ENCODE assay signal across 9 mouse cellular contexts in the genomic region with DNA sequence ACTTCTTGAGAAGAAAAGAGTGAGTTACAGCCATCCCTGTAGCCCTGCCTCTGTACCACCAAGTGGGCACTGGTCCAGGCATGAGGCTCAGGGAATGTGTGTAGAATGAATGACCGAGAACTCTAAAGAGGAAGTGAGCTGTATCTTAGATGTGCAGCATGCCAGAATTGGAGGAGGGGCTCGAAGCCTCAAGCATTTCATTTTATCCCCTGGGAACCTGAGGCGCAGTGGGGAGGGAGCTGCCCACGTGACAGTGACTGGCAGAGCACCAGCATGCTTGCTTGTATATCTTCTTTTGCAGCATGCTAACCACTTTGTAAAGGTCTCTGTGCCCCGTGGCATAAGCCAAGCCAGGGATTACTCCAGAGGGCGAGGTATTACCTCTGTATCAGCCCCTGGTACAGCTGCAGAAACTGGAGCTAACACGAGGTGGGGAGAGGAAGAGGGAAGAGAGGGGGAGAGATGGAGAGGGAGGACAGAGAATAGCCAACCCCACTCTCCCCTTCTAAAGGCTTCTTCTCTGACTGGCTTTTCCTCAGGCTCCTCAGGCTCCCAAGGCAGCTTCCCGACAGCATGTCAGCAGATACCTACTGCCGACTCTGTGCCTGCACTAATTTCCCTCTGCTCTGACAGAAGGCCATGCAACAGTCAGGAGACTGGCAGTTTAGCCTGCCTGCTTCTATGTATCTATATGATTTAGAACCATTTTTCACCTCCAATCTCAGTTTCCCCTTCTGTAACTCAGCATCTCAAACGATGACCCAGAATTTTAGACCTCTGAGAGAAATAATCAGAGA. TPM values are rescaled to one million over a fixed set of nuclear protein-coding genes. Genes with fewer than 3 reads are reported as not detected.
DNase-seq lines count a peak whose midpoint lies in the region; ATAC-seq and TF ChIP-seq lines count a peak whose summit lies in the region.
"Had no signal": no experiment of that assay in that cellular context is flagged by ENCODE, and none has a peak within 500 bp of the region (broad histone marks: within the 10 kb centered on the region; RNA-seq: fewer than 3 reads in every experiment).

No protein-coding gene starts in this region.

- DNase-seq in adrenal gland, adult 8-10 months, result peak; percentile 12
- DNase-seq in adrenal gland, adult 18-20 months (ENCODE audit: low spot score in 2 of 2), result no peak
- DNase-seq in stomach, postnatal 0 days (ENCODE audit: low spot score), result no peak
- peak; percentile 70 to 75 for DNase-seq in heart, adult 18-20 months
- DNase-seq in kidney, postnatal 10 days, result peak; percentile 70
- no peak for DNase-seq in embryo, embryonic 10 days (ENCODE audit: low spot score)
- DNase-seq: liver, embryonic 13.5 days had no signal

- no peak overlapping the region for H3K4me3 ChIP-seq in stomach, embryonic 14.5 days (ENCODE audit: low read depth, low read length)
- H3K4me3 ChIP-seq in stomach, postnatal 0 days (ENCODE audit: low read depth, low read length), result no peak overlapping the region
- no peak overlapping the region for H3K4me3 ChIP-seq in neural tube, embryonic 13.5 days
- H3K4me3 ChIP-seq: liver, embryonic 13.5 days had no signal

- no peak overlapping the region for H3K4me2 ChIP-seq in stomach, embryonic 14.5 days (replicated peaks; ENCODE audit: low read depth, low read length)
- no peak overlapping the region for H3K4me2 ChIP-seq in stomach, postnatal 0 days (replicated peaks; ENCODE audit: low read depth)
- no peak overlapping the region; the same call in 1 of the 2 replicates for H3K4me2 ChIP-seq in neural tube, embryonic 13.5 days
- H3K4me2 ChIP-seq: liver, embryonic 13.5 days had no signal

- ATAC-seq in stomach, embryonic 14.5 days (ENCODE audit: insufficient number of reproducible peaks, insufficient read depth, low FRiP score, low read depth), result peak; percentile 35; the same call in 1 of the 2 replicates
- no peak for ATAC-seq in stomach, postnatal 0 days (ENCODE audit: low FRiP score, low TSS enrichment)
- peak; percentile 77 for ATAC-seq in neural tube, embryonic 13.5 days (ENCODE audit: low read depth)

- H3K4me1 ChIP-seq in stomach, embryonic 14.5 days (ENCODE audit: control insufficient read depth, insufficient read depth, low read length), result no peaks in the 10 kb centered on the region
- no peaks in the 10 kb centered on the region for H3K4me1 ChIP-seq in stomach, postnatal 0 days (replicated peaks; ENCODE audit: control insufficient read depth, insufficient read depth)
- peaks cover 79% of the 10 kb centered on the region for H3K4me1 ChIP-seq in neural tube, embryonic 13.5 days (replicated peaks)

- TF ChIP-seq CTCF in stomach, postnatal 0 days (IDR thresholded peaks at IDR 0.05; ENCODE audit: low read depth), result no peak

- 40% methylated on average over 10 of the region's 10 CpGs for WGBS in stomach, embryonic 14.5 days
- 36% methylated on average over 10 of the region's 10 CpGs for WGBS in stomach, postnatal 0 days
- 34% methylated on average over 10 of the region's 10 CpGs for WGBS in neural tube, embryonic 13.5 days

- H3K27ac ChIP-seq in stomach, embryonic 14.5 days (ENCODE audit: low read length), result no peak overlapping the region
- no peak overlapping the region for H3K27ac ChIP-seq in stomach, postnatal 0 days (replicated peaks)
- peak overlapping the region; percentile 65 for H3K27ac ChIP-seq in neural tube, embryonic 13.5 days (replicated peaks)
- H3K27ac ChIP-seq: liver, embryonic 13.5 days had no signal

- H3K9me3 ChIP-seq in stomach, embryonic 14.5 days (ENCODE audit: control insufficient read depth, low read depth, low read length), result no peaks in the 10 kb centered on the region
- H3K9me3 ChIP-seq in stomach, postnatal 0 days (ENCODE audit: control insufficient read depth, low read length), result no peaks in the 10 kb centered on the region
- no peaks in the 10 kb centered on the region for H3K9me3 ChIP-seq in neural tube, embryonic 13.5 days
- H3K9me3 ChIP-seq: liver, embryonic 13.5 days had no signal

- no peaks in the 10 kb centered on the region for H3K27me3 ChIP-seq in stomach, embryonic 14.5 days (ENCODE audit: control insufficient read depth, insufficient read depth, low read length)
- H3K27me3 ChIP-seq in stomach, postnatal 0 days (ENCODE audit: control insufficient read depth, insufficient read depth, low read length), result no peaks in the 10 kb centered on the region
- no peaks in the 10 kb centered on the region for H3K27me3 ChIP-seq in neural tube, embryonic 13.5 days
- H3K27me3 ChIP-seq: liver, embryonic 13.5 days had no signal

- no peaks in the 10 kb centered on the region for H3K36me3 ChIP-seq in stomach, embryonic 14.5 days (ENCODE audit: control insufficient read depth, insufficient read depth, low read length)
- no peaks in the 10 kb centered on the region for H3K36me3 ChIP-seq in stomach, postnatal 0 days (ENCODE audit: control insufficient read depth, insufficient read depth, low read length)
- peaks cover 6% of the 10 kb centered on the region; the same call in 1 of the 2 replicates for H3K36me3 ChIP-seq in neural tube, embryonic 13.5 days
- H3K36me3 ChIP-seq: liver, embryonic 13.5 days had no signal

- TF ChIP-seq EP300 in stomach, postnatal 0 days (optimal IDR thresholded peaks at IDR 0.05), result no peak

- no peak overlapping the region for H3K9ac ChIP-seq in stomach, embryonic 14.5 days (replicated peaks; ENCODE audit: low read depth, low read length)
- no peak overlapping the region for H3K9ac ChIP-seq in stomach, postnatal 0 days (ENCODE audit: low read length)
- no peak overlapping the region for H3K9ac ChIP-seq in neural tube, embryonic 13.5 days
- H3K9ac ChIP-seq: liver, embryonic 13.5 days had no signal

RNA-seq across cellular contexts. Expression of gene Gnao1, which starts 31.4 kb away (rescaled TPM):
- total RNA-seq in adrenal gland, adult 8-10 months (2022), result 10 to 100 TPM; 29.7 to 54.8 (median 40.0) TPM
- total RNA-seq in adrenal gland, adult 18-20 months (2021), result 10 to 100 TPM; 32.5 to 52.8 TPM
- polyA plus RNA-seq in stomach, embryonic 14.5 days (2014; fragmentation: Nextera tagmentation; extraction: Ambion mirVana), result 14.0 and 14.1 TPM in 2 replicates
- 7.2 and 9.5 TPM in 2 replicates for polyA plus RNA-seq in stomach, postnatal 0 days (2015; fragmentation: Nextera tagmentation; extraction: Ambion mirVana)
- total RNA-seq in heart, adult 18-20 months (2021), result 10 to 100 TPM; 20.7 to 21.7 TPM
- 160 and 173 TPM in 2 replicates for polyA plus RNA-seq in neural tube, embryonic 13.5 days (2015; fragmentation: Nextera tagmentation; extraction: Ambion mirVana)

Comparison
In these comparisons a context has a peak if more than half of its experiments do, and no peak if none do; other contexts are left out.
1. DNase-seq: peak in adrenal gland, adult 8-10 months (single experiment), heart, adult 18-20 months (2 of 2) and kidney, postnatal 10 days (single experiment); none in adrenal gland, adult 18-20 months (0 of 2), stomach, postnatal 0 days (single experiment) and embryo, embryonic 10 days (single experiment).